Mouse (Mus musculus) neural tube, embryonic 13.5 days (tissue): ENCODE data around the gene Aagab. TPM values are rescaled to one million over a fixed set of nuclear protein-coding genes. Genes with fewer than 3 reads are reported as not detected.

Source experiments
- ATAC-seq: fragments of 200-750 bp; cut with Nextera tagmentation; 2 replicates; pipeline ENCODE4 v1.8.0; 2017; ENCODE audit warnings: low read depth, mild to moderate bottlenecking, moderate TSS enrichment, moderate library complexity
- H3K27ac ChIP-seq: fragments of 300-500 bp; sonication (generic); replicated peaks from 2 replicates; pipeline ENCODE4 v1.5.1; 2015; ENCODE audit warnings: moderate library complexity, mild to moderate bottlenecking, inconsistent platforms
- H3K27me3 ChIP-seq: fragments of 300-500 bp; sonication (generic); 2 replicates; pipeline ENCODE4 v1.6.1; 2015; ENCODE audit warnings: mild to moderate bottlenecking, inconsistent platforms
- H3K36me3 ChIP-seq: fragments of 300-500 bp; sonication (generic); 2 replicates; pipeline ENCODE4 v1.6.1; 2015; ENCODE audit warnings: mild to moderate bottlenecking, inconsistent platforms
- H3K4me1 ChIP-seq: fragments of 300-500 bp; sonication (generic); replicated peaks from 2 replicates; pipeline ENCODE4 v1.6.1; 2015; ENCODE audit warnings: inconsistent platforms
- H3K4me2 ChIP-seq: fragments of 300-500 bp; sonication (generic); 2 replicates; pipeline ENCODE4 v1.6.1; 2015; ENCODE audit warnings: inconsistent platforms, mild to moderate bottlenecking, moderate library complexity
- H3K4me3 ChIP-seq: fragments of 300-500 bp; sonication (generic); 2 replicates; pipeline ENCODE4 v1.5.1; 2015; ENCODE audit warnings: mild to moderate bottlenecking, inconsistent platforms
- H3K9ac ChIP-seq: fragments of 300-500 bp; sonication (generic); 2 replicates; pipeline ENCODE4 v1.6.1; 2015; ENCODE audit warnings: moderate library complexity, mild to moderate bottlenecking, inconsistent platforms
- H3K9me3 ChIP-seq: fragments of 300-500 bp; sonication (generic); 2 replicates; pipeline ENCODE4 v1.6.1; 2016; ENCODE audit warnings: inconsistent platforms
- WGBS: fragments of 180-500 bp; shearing (Covaris S2); methylation state at CpG from one replicate; pipeline ENCODE4 v1.1.7; 2015; 5-methylcytosine and 5-hydroxymethylcytosine counted together
- polyA plus RNA-seq: library from polyadenylated mRNA; unstranded; fragments of >200 nt; fragmentation: Nextera tagmentation; extraction: Ambion mirVana; gene quantifications from 2 replicates; pipeline ENCODE4 v1.2.1, GENCODE M21; 2015

Aagab gene
- polyA plus RNA-seq, 1 experiment from 2014 or later = 53.5 TPM

GRCm38 (mm10) chr9:63632045-63632444 is 29.6 kb downstream of the Aagab start:
- WGBS = 66% methylated on average over 4 of the region's 4 CpGs
- Histone ChIP-seq H3K27me3 (no peaks in the 10 kb centered on the region), H3K9me3 (no peaks in the 10 kb centered on the region), H3K4me3 (no peak overlapping the region), H3K27ac (no peak overlapping the region), H3K4me2 (no peak overlapping the region), H3K4me1 (peaks cover 11% of the 10 kb centered on the region), H3K36me3 (peaks cover 54% of the 10 kb centered on the region), H3K9ac (no peak overlapping the region)
- ATAC-seq = no peak

- H3K36me3 ChIP-seq = peaks cover 56% of the 10 kb centered on the region
- WGBS = 37% methylated on average over 11 of the region's 11 CpGs
- no peak overlapping the region for H3K9ac ChIP-seq
- no peaks in the 10 kb centered on the region for H3K27me3 ChIP-seq
- H3K4me3 ChIP-seq = no peak overlapping the region
- H3K4me1 ChIP-seq = peaks cover 11% of the 10 kb centered on the region
- H3K4me2 ChIP-seq = no peak overlapping the region
- no peak for ATAC-seq
- no peaks in the 10 kb centered on the region for H3K9me3 ChIP-seq
- H3K27ac ChIP-seq = no peak overlapping the region
Measured at GRCm38 (mm10) chr9:63632924-63633323, 30.5 kb downstream of the Aagab start.

- H3K4me3 ChIP-seq = no peak overlapping the region
- WGBS = 65% methylated on average over 7 of the region's 7 CpGs
- H3K27ac ChIP-seq = no peak overlapping the region
- H3K4me2 ChIP-seq = no peak overlapping the region
- H3K9me3 ChIP-seq = no peaks in the 10 kb centered on the region
- ATAC-seq = no peak
- H3K27me3 ChIP-seq = no peaks in the 10 kb centered on the region
- H3K4me1 ChIP-seq = peaks cover 11% of the 10 kb centered on the region
- peaks cover 54% of the 10 kb centered on the region for H3K36me3 ChIP-seq
- H3K9ac ChIP-seq = no peak overlapping the region
Measured at GRCm38 (mm10) chr9:63633334-63633733, 30.9 kb downstream of the Aagab start.

GRCm38 (mm10) chr9:63636113-63636512 is 33.7 kb downstream of the Aagab start:
- ATAC-seq = no peak
- WGBS = 67% methylated on average over 7 of the region's 7 CpGs
- no peak overlapping the region for H3K4me3 ChIP-seq

GRCm38 (mm10) chr9:63641983-63642646 is 39.7 kb downstream of the Aagab start:
- ATAC-seq = no peak
- H3K36me3 ChIP-seq = peaks cover 66% of the 10 kb centered on the region
- 93% methylated on average over 4 of the region's 4 CpGs for WGBS
- H3K9ac ChIP-seq = no peak overlapping the region
- H3K27ac ChIP-seq = no peak overlapping the region
- no peaks in the 10 kb centered on the region for H3K27me3 ChIP-seq
- no peak overlapping the region for H3K4me3 ChIP-seq
- no peaks in the 10 kb centered on the region for H3K9me3 ChIP-seq
- 0 out of 2 replicates have a peak, but pooled peaks cover 3% of the 10 kb centered on the region for H3K4me1 ChIP-seq
- no peak overlapping the region for H3K4me2 ChIP-seq

More at GRCm38 (mm10) chr9:63636113-63636512, 33.7 kb downstream of the Aagab start:
- no peaks in the 10 kb centered on the region for H3K9me3 ChIP-seq
- peaks cover 14% of the 10 kb centered on the region for H3K4me1 ChIP-seq
- H3K27me3 ChIP-seq = no peaks in the 10 kb centered on the region
- no peak overlapping the region for H3K9ac ChIP-seq
- H3K36me3 ChIP-seq = peaks cover 50% of the 10 kb centered on the region
- no peak overlapping the region for H3K4me2 ChIP-seq
- no peak overlapping the region for H3K27ac ChIP-seq

GRCm38 (mm10) chr9:63644011-63644410 is 41.6 kb downstream of the Aagab start:
- Histone ChIP-seq H3K9ac (no peak overlapping the region), H3K4me3 (no peak overlapping the region), H3K9me3 (no peaks in the 10 kb centered on the region), H3K27me3 (no peaks in the 10 kb centered on the region), H3K4me2 (no peak overlapping the region), H3K4me1 (no peaks in the 10 kb centered on the region; the same call in 1 of the 2 replicates), H3K27ac (no peak overlapping the region), H3K36me3 (peaks cover 59% of the 10 kb centered on the region)
- ATAC-seq = no peak
- WGBS = 93% methylated on average over 6 of the region's 6 CpGs

- no peaks in the 10 kb centered on the region for H3K9me3 ChIP-seq
- H3K4me2 ChIP-seq = no peak overlapping the region
- H3K36me3 ChIP-seq = peaks cover 61% of the 10 kb centered on the region
- no peaks in the 10 kb centered on the region; the same call in 1 of the 2 replicates for H3K4me1 ChIP-seq
- WGBS = 83% methylated on average over 8 of the region's 8 CpGs
- no peak overlapping the region for H3K27ac ChIP-seq
- H3K27me3 ChIP-seq = no peaks in the 10 kb centered on the region
- no peak overlapping the region for H3K4me3 ChIP-seq
- no peak for ATAC-seq
- no peak overlapping the region for H3K9ac ChIP-seq
Measured at GRCm38 (mm10) chr9:63645084-63645483, 42.6 kb downstream of the Aagab start.

GRCm38 (mm10) chr9:63647581-63648519 is 45.4 kb downstream of the Aagab start:
- Histone ChIP-seq H3K4me1 (peaks cover 24% of the 10 kb centered on the region), H3K4me2 (no peak overlapping the region), H3K9ac (no peak overlapping the region), H3K27ac (no peak overlapping the region), H3K9me3 (no peaks in the 10 kb centered on the region), H3K4me3 (no peak overlapping the region), H3K36me3 (peaks cover 54% of the 10 kb centered on the region), H3K27me3 (no peaks in the 10 kb centered on the region)
- no peak for ATAC-seq
- WGBS = 83% methylated on average over 9 of the region's 9 CpGs

- no peaks in the 10 kb centered on the region for H3K9me3 ChIP-seq
- H3K9ac ChIP-seq = no peak overlapping the region
- peaks cover 54% of the 10 kb centered on the region for H3K36me3 ChIP-seq
- no peak overlapping the region for H3K4me3 ChIP-seq
- H3K27ac ChIP-seq = no peak overlapping the region
- peaks cover 31% of the 10 kb centered on the region for H3K4me1 ChIP-seq
- H3K4me2 ChIP-seq = no peak overlapping the region
- WGBS = 87% methylated on average over 9 of the region's 9 CpGs
- no peaks in the 10 kb centered on the region for H3K27me3 ChIP-seq
- ATAC-seq = no peak
Measured at GRCm38 (mm10) chr9:63648520-63648918, 46.1 kb downstream of the Aagab start.

- H3K9ac ChIP-seq = no peak overlapping the region
- 83% methylated on average over 8 of the region's 8 CpGs for WGBS
- H3K27ac ChIP-seq = no peak overlapping the region
- no peak overlapping the region for H3K4me2 ChIP-seq
- ATAC-seq = no peak
- peaks cover 46% of the 10 kb centered on the region for H3K4me1 ChIP-seq
- H3K36me3 ChIP-seq = peaks cover 48% of the 10 kb centered on the region
- no peak overlapping the region for H3K4me3 ChIP-seq
- no peaks in the 10 kb centered on the region for H3K27me3 ChIP-seq
- H3K9me3 ChIP-seq = no peaks in the 10 kb centered on the region
Measured at GRCm38 (mm10) chr9:63649841-63650545, 47.5 kb downstream of the Aagab start.

GRCm38 (mm10) chr9:63650905-63651304 is 48.4 kb downstream of the Aagab start:
- no peak overlapping the region for H3K9ac ChIP-seq
- H3K4me1 ChIP-seq = peaks cover 55% of the 10 kb centered on the region
- no peaks in the 10 kb centered on the region for H3K27me3 ChIP-seq
- H3K27ac ChIP-seq = peak overlapping the region; percentile 52
- no peaks in the 10 kb centered on the region for H3K9me3 ChIP-seq
- no peak overlapping the region for H3K4me2 ChIP-seq
- no peak for ATAC-seq
- H3K36me3 ChIP-seq = peaks cover 41% of the 10 kb centered on the region
- 84% methylated on average over 14 of the region's 14 CpGs for WGBS
- no peak overlapping the region for H3K4me3 ChIP-seq

GRCm38 (mm10) chr9:63651594-63651993 is 49.1 kb downstream of the Aagab start:
- Histone ChIP-seq H3K9ac (no peak overlapping the region), H3K4me2 (no peak overlapping the region), H3K9me3 (no peaks in the 10 kb centered on the region), H3K36me3 (peaks cover 40% of the 10 kb centered on the region), H3K4me3 (no peak overlapping the region), H3K27ac (peak overlapping the region; percentile 52), H3K27me3 (no peaks in the 10 kb centered on the region), H3K4me1 (peaks cover 61% of the 10 kb centered on the region)
- WGBS = 62% methylated on average over 11 of the region's 11 CpGs
- no peak for ATAC-seq
